Mouse (Mus musculus) bone marrow macrophage, adult 2 months (primary cell): ENCODE measurements around the gene Porcn.

Source experiments
- CTCF ChIP-seq: IDR thresholded peaks from 2 replicates; pipeline ENCODE4 v1.5.1; 2012; ENCODE audit warnings: low read depth, mild to moderate bottlenecking, low read length, moderate library complexity
- POLR2A ChIP-seq: IDR thresholded peaks from 2 replicates; pipeline ENCODE4 v1.6.1; 2012; ENCODE audit warnings: mild to moderate bottlenecking, low read depth, low read length, borderline replicate concordance

GRCm38 (mm10) chrX:8209720-8210119 is 3.4 kb upstream of the Porcn start:
- TF ChIP-seq POLR2A: no peak
- no peak for TF ChIP-seq CTCF
